Mouse (Mus musculus) midbrain, embryonic 14.5 days (tissue): ENCODE data around the gene Cd180. TPM values are rescaled to one million over a fixed set of nuclear protein-coding genes. Genes with fewer than 3 reads are reported as not detected.

Experiments used
- ATAC-seq: fragments of 200-750 bp; cut with Nextera tagmentation; 2 replicates; pipeline ENCODE4 v1.8.0; 2017; ENCODE audit warnings: moderate number of reproducible peaks, moderate library complexity; ENCODE audit not compliant: low FRiP score, low TSS enrichment
- DNase-seq: peaks from one replicate; pipeline ENCODE4 v3.0.0-alpha.2; 2015
- H3K27ac ChIP-seq: fragments of 300-500 bp; sonication (generic); replicated peaks from 2 replicates; pipeline ENCODE4 v1.5.1; 2014; ENCODE audit warnings: mild to moderate bottlenecking, low read depth, low read length, moderate library complexity
- H3K27me3 ChIP-seq: fragments of 300-500 bp; sonication (generic); 2 replicates; pipeline ENCODE4 v1.6.1; 2014; ENCODE audit warnings: low read length, control low read depth, mixed read lengths; ENCODE audit not compliant: control insufficient read depth, insufficient read depth
- H3K36me3 ChIP-seq: fragments of 300-500 bp; sonication (generic); 2 replicates; pipeline ENCODE4 v1.6.1; 2014; ENCODE audit warnings: low read length, control low read depth; ENCODE audit not compliant: control insufficient read depth, insufficient read depth
- H3K4me1 ChIP-seq: fragments of 300-500 bp; sonication (generic); 2 replicates; pipeline ENCODE4 v1.6.1; 2014; ENCODE audit warnings: mild to moderate bottlenecking, antibody characterized with exemption, low read length, control low read depth; ENCODE audit not compliant: control insufficient read depth, insufficient read depth
- H3K4me2 ChIP-seq: fragments of 300-500 bp; sonication (generic); 2 replicates; pipeline ENCODE4 v1.6.1; 2014; ENCODE audit warnings: mild to moderate bottlenecking, low read length, moderate library complexity
- H3K4me3 ChIP-seq: fragments of 300-500 bp; sonication (generic); replicated peaks from 2 replicates; pipeline ENCODE4 v1.5.1; 2014; ENCODE audit warnings: low read depth, low read length
- H3K9ac ChIP-seq: fragments of 300-500 bp; sonication (generic); replicated peaks from 2 replicates; pipeline ENCODE4 v1.6.1; 2014; ENCODE audit warnings: mild to moderate bottlenecking, low read length, moderate library complexity
- H3K9me3 ChIP-seq: fragments of 300-500 bp; sonication (generic); 2 replicates; pipeline ENCODE4 v1.6.1; 2016; ENCODE audit warnings: low read length, control low read depth, mixed read lengths; ENCODE audit not compliant: control insufficient read depth
- WGBS: fragments of 180-500 bp; shearing (Covaris S2); extraction: QIAGEN DNeasy Blood & Tissue Kit; methylation state at CpG from one replicate; pipeline ENCODE4 v1.1.7; 2014; 5-methylcytosine and 5-hydroxymethylcytosine counted together
- polyA plus RNA-seq: library from polyadenylated mRNA; unstranded; fragments of >200 nt; fragmentation: Nextera tagmentation; extraction: Ambion mirVana; gene quantifications from 2 replicates; pipeline ENCODE4 v1.2.1, GENCODE M21; 2014

Gene Cd180
- polyA plus RNA-seq, 1 experiment from 2014 or later: 1.0 TPM

GRCm38 (mm10) chr13:102690184-102690583, 3.2 kb upstream of the Cd180 start:
- Histone ChIP-seq H3K4me3 (no peak overlapping the region), H3K4me1 (peaks cover 8% of the 10 kb centered on the region), H3K27ac (no peak overlapping the region), H3K9ac (no peak overlapping the region), H3K27me3 (no peaks in the 10 kb centered on the region), H3K9me3 (no peaks in the 10 kb centered on the region), H3K4me2 (no peak overlapping the region), H3K36me3 (no peaks in the 10 kb centered on the region)
- ATAC-seq: no peak
- DNase-seq: no peak
- 93% methylated on average over 5 of the region's 5 CpGs for WGBS

DNA sequence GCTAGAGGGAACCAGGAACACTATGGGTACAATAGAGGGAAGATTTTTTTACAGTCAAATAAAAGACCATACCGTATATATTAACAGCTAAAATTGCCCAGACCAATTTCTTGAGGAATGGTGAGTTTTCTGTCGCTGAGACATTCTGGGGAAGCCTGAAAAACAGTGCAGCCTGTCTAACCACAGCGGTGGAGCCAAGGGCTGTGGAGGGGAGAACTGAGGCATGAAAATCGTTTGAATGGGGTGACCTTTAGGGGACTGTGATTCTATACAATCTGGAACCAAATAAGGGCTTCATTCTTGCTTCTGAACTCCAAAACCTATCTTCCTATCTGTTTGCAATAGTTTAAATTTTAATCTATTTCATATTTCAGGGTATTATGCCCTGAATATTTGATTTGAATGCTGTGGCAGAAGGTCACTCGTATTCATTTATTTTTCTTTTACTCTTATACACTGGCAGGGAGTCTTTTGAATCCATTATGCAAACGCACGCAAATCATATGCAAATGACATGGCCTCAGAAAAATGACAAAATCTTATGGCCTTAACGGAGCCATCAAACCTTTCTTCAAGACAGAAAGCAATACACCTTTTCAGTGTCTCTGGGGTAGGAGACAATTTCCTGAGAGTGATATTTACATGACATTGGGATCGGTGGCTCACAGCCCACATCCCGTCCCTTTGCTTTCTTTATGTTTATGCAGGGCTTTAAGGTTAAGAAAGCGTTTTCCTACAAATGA, 1.8 kb upstream of the Cd180 start:
- 0 out of 2 replicates have a peak overlapping the region, but pooled peaks have one; percentile 28 for H3K27ac ChIP-seq
- DNase-seq (no peak), ATAC-seq (no peak)
- 50% methylated on average over 11 of the region's 11 CpGs for WGBS
- no peak overlapping the region for H3K4me3 ChIP-seq
- no peaks in the 10 kb centered on the region for H3K36me3 ChIP-seq
- no peaks in the 10 kb centered on the region for H3K9me3 ChIP-seq
- peaks cover 8% of the 10 kb centered on the region for H3K4me1 ChIP-seq
- H3K9ac ChIP-seq: no peak overlapping the region
- H3K27me3 ChIP-seq: no peaks in the 10 kb centered on the region
- H3K4me2 ChIP-seq: no peak overlapping the region

- peaks cover 19% of the 10 kb centered on the region for H3K4me1 ChIP-seq
- 92% methylated on average over 7 of the region's 7 CpGs for WGBS
Observed at GRCm38 (mm10) chr13:102694154-102694553, 796 bp downstream of the Cd180 start.

GRCm38 (mm10) chr13:102695121-102695905, 2.0 kb downstream of the Cd180 start:
- Histone ChIP-seq H3K9me3 (no peaks in the 10 kb centered on the region), H3K4me1 (peaks cover 23% of the 10 kb centered on the region), H3K27ac (no peak overlapping the region), H3K27me3 (no peaks in the 10 kb centered on the region), H3K4me2 (no peak overlapping the region), H3K4me3 (no peak overlapping the region), H3K36me3 (no peaks in the 10 kb centered on the region), H3K9ac (no peak overlapping the region)
- DNase-seq: no peak
- 79% methylated on average over 7 of the region's 7 CpGs for WGBS
- no peak for ATAC-seq

More at GRCm38 (mm10) chr13:102694154-102694553, 796 bp downstream of the Cd180 start:
- Histone ChIP-seq H3K36me3 (no peaks in the 10 kb centered on the region), H3K9ac (no peak overlapping the region), H3K27ac (no peak overlapping the region), H3K4me3 (no peak overlapping the region), H3K27me3 (no peaks in the 10 kb centered on the region), H3K9me3 (no peaks in the 10 kb centered on the region), H3K4me2 (no peak overlapping the region)
- no peak for ATAC-seq
- DNase-seq: no peak

DNA sequence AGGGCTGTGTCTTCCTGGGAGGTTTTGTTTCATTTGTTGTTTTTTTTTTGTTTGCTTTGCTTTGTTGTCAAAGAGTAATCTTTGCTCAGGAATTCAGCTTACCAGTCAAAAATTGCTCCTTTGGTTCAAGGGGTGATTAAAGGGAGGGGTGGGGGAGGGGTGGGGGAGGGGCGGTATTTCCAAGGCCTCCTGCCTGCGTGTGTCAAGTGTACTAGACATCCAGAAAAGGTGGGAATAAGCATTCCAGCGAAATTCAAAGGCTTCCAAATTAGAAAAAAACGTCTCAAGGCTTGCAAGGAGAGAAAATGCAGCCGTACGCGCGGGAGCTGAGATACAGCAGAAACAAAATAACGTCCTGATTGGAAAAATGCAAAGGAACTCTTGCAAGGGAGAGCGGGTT, 5.0 kb downstream of the Cd180 start:
- H3K9ac ChIP-seq: peak overlapping the region; percentile 52
- H3K36me3 ChIP-seq: no peaks in the 10 kb centered on the region
- H3K27me3 ChIP-seq: no peaks in the 10 kb centered on the region
- H3K4me2 ChIP-seq: peak overlapping the region; percentile 47
- peak overlapping the region; percentile 78 for H3K27ac ChIP-seq
- H3K4me3 ChIP-seq: no peak overlapping the region
- no peaks in the 10 kb centered on the region for H3K9me3 ChIP-seq
- ATAC-seq (no peak), DNase-seq (no peak)
- 6% methylated on average over 10 of the region's 10 CpGs for WGBS
- peaks cover 15% of the 10 kb centered on the region for H3K4me1 ChIP-seq

- Histone ChIP-seq H3K36me3 (no peaks in the 10 kb centered on the region), H3K27ac (peak overlapping the region; percentile 78), H3K4me2 (peak overlapping the region; percentile 47), H3K9me3 (no peaks in the 10 kb centered on the region), H3K4me3 (no peak overlapping the region), H3K27me3 (no peaks in the 10 kb centered on the region), H3K9ac (peak overlapping the region; percentile 52), H3K4me1 (peaks cover 15% of the 10 kb centered on the region)
- DNase-seq (peak; percentile 89), ATAC-seq (peak; percentile 90)
- WGBS: 21% methylated on average over 14 of the region's 14 CpGs
Observed at GRCm38 (mm10) chr13:102698751-102699323, 5.5 kb downstream of the Cd180 start.

DNA sequence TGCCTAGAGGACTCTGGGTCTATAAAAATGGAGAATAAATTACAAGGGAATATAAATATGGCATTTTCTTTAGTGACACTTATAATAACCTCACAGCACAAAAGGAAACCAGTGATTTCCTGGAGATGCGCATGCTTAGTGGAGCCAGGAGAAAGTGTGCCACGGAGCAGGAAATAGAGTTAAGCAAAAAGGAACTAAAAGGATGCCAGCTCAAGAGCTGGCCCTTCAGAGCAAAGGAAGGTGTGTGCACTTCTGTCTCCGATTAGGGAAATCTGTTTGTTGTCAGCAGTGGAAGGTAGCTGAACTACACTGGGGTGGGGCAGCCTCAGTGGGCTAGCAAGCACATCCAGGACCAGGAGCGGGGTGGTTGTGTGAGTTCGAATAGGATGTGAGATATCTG, 6.8 kb downstream of the Cd180 start:
- Histone ChIP-seq H3K27ac (0 out of 2 replicates have a peak overlapping the region, but pooled peaks have one; percentile 1), H3K27me3 (no peaks in the 10 kb centered on the region), H3K36me3 (no peaks in the 10 kb centered on the region), H3K9ac (no peak overlapping the region), H3K9me3 (no peaks in the 10 kb centered on the region), H3K4me3 (no peak overlapping the region), H3K4me2 (no peak overlapping the region), H3K4me1 (peaks cover 15% of the 10 kb centered on the region)
- 89% methylated on average over 5 of the region's 5 CpGs for WGBS
- ATAC-seq (no peak), DNase-seq (no peak)

- H3K4me1 ChIP-seq: peaks cover 15% of the 10 kb centered on the region
- ATAC-seq (no peak), DNase-seq (no peak)
- WGBS: 77% methylated on average over 3 of the region's 3 CpGs
- no peaks in the 10 kb centered on the region for H3K27me3 ChIP-seq
- no peak overlapping the region for H3K9ac ChIP-seq
- no peaks in the 10 kb centered on the region for H3K9me3 ChIP-seq
- no peak overlapping the region for H3K4me3 ChIP-seq
- no peaks in the 10 kb centered on the region for H3K36me3 ChIP-seq
- H3K4me2 ChIP-seq: no peak overlapping the region
- no peak overlapping the region for H3K27ac ChIP-seq
Observed at GRCm38 (mm10) chr13:102700744-102701143, 7.4 kb downstream of the Cd180 start.
